Mouse (Mus musculus) ES-E14 (cell line): ENCODE results near the gene Gm10974. TPM values are rescaled to one million over a fixed set of nuclear protein-coding genes. Genes with fewer than 3 reads are reported as not detected.

Experiments
- DNase-seq: peaks from one replicate; pipeline ENCODE4 v3.0.0-alpha.2; 2013; ENCODE audit warnings: low read depth, low spot score
- H3K27ac ChIP-seq: 2 replicates; pipeline ENCODE4 v1.5.1; 2012; ENCODE audit warnings: low read depth, mild to moderate bottlenecking, low read length, moderate library complexity, mixed read lengths; ENCODE audit not compliant: poor library complexity, insufficient read depth, severe bottlenecking
- H3K36me3 ChIP-seq: 2 replicates; pipeline ENCODE4 v1.6.1; 2012; ENCODE audit warnings: mild to moderate bottlenecking, low read length, moderate library complexity, mixed read lengths; ENCODE audit not compliant: control insufficient read depth, poor library complexity, insufficient read depth, severe bottlenecking
- H3K4me1 ChIP-seq, 2 experiments: fragments of 150-350 bp in 1 of 2; sonication (generic) in 1 of 2; 2 replicates each; pipeline ENCODE4 v1.6.1; 2012; ENCODE audit warnings: low read length in 2 of 2, mild to moderate bottlenecking in 1 of 2, mixed read lengths in 1 of 2; ENCODE audit not compliant: control insufficient read depth in 2 of 2, insufficient read depth in 2 of 2, poor library complexity in 1 of 2
- H3K4me3 ChIP-seq, 2 experiments: fragments of 150-350 bp in 1 of 2; sonication (generic) in 1 of 2; 2 replicates each; pipeline ENCODE4 v1.5.1; 2012; ENCODE audit warnings: low read length in 2 of 2, low read depth in 1 of 2, mild to moderate bottlenecking in 1 of 2, mixed read lengths in 1 of 2; ENCODE audit not compliant: insufficient read depth in 1 of 2, poor library complexity in 1 of 2, severe bottlenecking in 1 of 2
- H3K9ac ChIP-seq: 2 replicates; pipeline ENCODE4 v1.6.1; 2012; ENCODE audit warnings: low read depth, mild to moderate bottlenecking, low read length, mixed read lengths; ENCODE audit not compliant: poor library complexity, insufficient read depth, severe bottlenecking
- H3K9me3 ChIP-seq: fragments of 150-350 bp; sonication (generic); 2 replicates; pipeline ENCODE4 v1.6.1; 2012; ENCODE audit warnings: low read depth, mild to moderate bottlenecking, low read length; ENCODE audit not compliant: control insufficient read depth, insufficient read depth
- CHD2 ChIP-seq: IDR thresholded peaks from 2 replicates; pipeline ENCODE4 v1.6.1; 2014; ENCODE audit warnings: mild to moderate bottlenecking, low read depth, low read length, inconsistent platforms
- HCFC1 ChIP-seq: IDR thresholded peaks from 2 replicates; pipeline ENCODE4 v1.6.1; 2012; ENCODE audit warnings: low read length, inconsistent platforms, borderline replicate concordance; ENCODE audit not compliant: insufficient read depth
- MAFK ChIP-seq: IDR thresholded peaks from 2 replicates; pipeline ENCODE4 v1.6.1; 2014; ENCODE audit warnings: mild to moderate bottlenecking, low read depth, low read length, inconsistent platforms; ENCODE audit not compliant: insufficient read depth
- ZC3H11A ChIP-seq: IDR thresholded peaks from 2 replicates; pipeline ENCODE4 v1.6.1; 2012; ENCODE audit warnings: low read depth, mild to moderate bottlenecking, inconsistent platforms, low read length, borderline replicate concordance
- ZNF384 ChIP-seq: IDR thresholded peaks from 2 replicates; pipeline ENCODE4 v1.6.1; 2012; ENCODE audit warnings: low read depth, low read length, inconsistent platforms
- in situ Hi-C, 2 experiments: fragments of 600-800 bp; cut with MboI; formaldehyde crosslinking; loops; one replicate each; pipeline ENCODE4 v1.15.1; 2025; ENCODE audit warnings: low sequenced_read_pairs in 2 of 2, inconsistent platforms in 1 of 2; ENCODE audit not compliant: unreplicated experiment in 2 of 2
- total RNA-seq: library from RNA; depleted of rRNA; stranded (reverse); fragments of 300-350 nt; gene quantifications from 2 replicates; pipeline ENCODE4 v1.2.3, GENCODE M21; 2012

The Gm10974 gene
- total RNA-seq, 1 experiment = not detected

DNA sequence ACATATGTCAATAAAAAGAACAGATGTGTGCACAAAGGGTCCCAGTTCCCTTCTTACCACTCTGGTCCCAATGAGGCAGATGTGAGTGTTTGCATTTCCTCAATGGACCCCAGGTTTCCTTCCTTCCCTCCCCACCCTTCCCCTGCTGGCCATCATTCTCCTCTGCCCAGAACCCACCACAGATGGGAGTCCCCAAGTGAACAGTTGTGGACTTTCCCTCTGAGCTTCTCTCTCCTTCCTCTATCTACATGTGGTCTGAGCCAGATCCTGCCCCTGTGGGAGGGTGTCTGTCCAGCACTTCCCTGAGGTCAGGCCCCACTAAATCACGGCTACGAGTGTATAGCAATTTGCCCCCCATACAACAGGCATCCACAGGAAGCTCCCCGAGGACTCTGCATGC, 10.8 kb upstream of the Gm10974 start:
- Histone ChIP-seq H3K4me3 (no peak overlapping the region), H3K9me3 (no peaks in the 10 kb centered on the region), H3K27ac (no peak overlapping the region), H3K36me3 (no peaks in the 10 kb centered on the region), H3K4me1 (no peaks in the 10 kb centered on the region), H3K9ac (no peak overlapping the region)
- in situ Hi-C loops = no loop called here
- DNase-seq = no peak
- TF ChIP-seq MAFK (no peak), ZNF384 (no peak), ZC3H11A (no peak), CHD2 (no peak)

- no peaks in the 10 kb centered on the region for H3K9me3 ChIP-seq
- TF ChIP-seq ZNF384 (no peak), ZC3H11A (no peak), HCFC1 (no peak), CHD2 (no peak), MAFK (no peak)
Measured at GRCm38 (mm10) chr7:66355791-66356522, 9.7 kb upstream of the Gm10974 start.

GRCm38 (mm10) chr7:66358461-66358860, 7.2 kb upstream of the Gm10974 start:
- no peak for TF ChIP-seq HCFC1
- no peak for TF ChIP-seq ZNF384
- no peak for TF ChIP-seq CHD2
- no peak for TF ChIP-seq ZC3H11A
- H3K9me3 ChIP-seq = no peaks in the 10 kb centered on the region
- H3K36me3 ChIP-seq = no peaks in the 10 kb centered on the region
- no peak overlapping the region for H3K9ac ChIP-seq
- in situ Hi-C loops = no loop called here
- no peak overlapping the region for H3K27ac ChIP-seq
- DNase-seq = no peak
- H3K4me3 ChIP-seq = no peak overlapping the region
- no peaks in the 10 kb centered on the region for H3K4me1 ChIP-seq

More at GRCm38 (mm10) chr7:66355791-66356522, 9.7 kb upstream of the Gm10974 start:
- Histone ChIP-seq H3K4me3 (no peak overlapping the region), H3K9ac (no peak overlapping the region), H3K36me3 (no peaks in the 10 kb centered on the region), H3K27ac (no peak overlapping the region), H3K4me1 (no peaks in the 10 kb centered on the region)
- in situ Hi-C loops = no loop called here
- DNase-seq = no peak

DNA sequence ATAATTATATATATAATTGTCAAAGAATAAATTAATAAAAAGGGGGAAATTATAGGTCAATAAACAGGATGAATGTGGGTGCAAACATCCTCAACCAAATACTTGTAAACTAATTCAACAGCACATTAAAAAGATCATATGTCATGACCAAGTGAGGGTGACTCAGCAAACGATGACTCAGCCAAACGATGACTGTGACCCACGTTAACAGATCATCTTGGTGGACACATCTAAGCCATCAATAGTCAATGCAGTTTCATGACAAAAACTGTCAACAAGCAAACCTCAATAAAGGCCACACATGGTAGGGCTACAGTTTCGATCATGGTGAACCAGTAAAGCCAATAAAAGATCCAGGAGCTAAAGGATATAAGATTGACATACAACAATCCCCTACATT, 6.7 kb upstream of the Gm10974 start:
- no peak overlapping the region for H3K27ac ChIP-seq
- TF ChIP-seq ZC3H11A (no peak), HCFC1 (no peak), MAFK (peak; percentile 35; the same call in 1 of the 2 replicates)
- H3K9me3 ChIP-seq = no peaks in the 10 kb centered on the region
- H3K9ac ChIP-seq = no peak overlapping the region
- DNase-seq = no peak
- H3K4me3 ChIP-seq = no peak overlapping the region
- H3K36me3 ChIP-seq = no peaks in the 10 kb centered on the region
- no peaks in the 10 kb centered on the region for H3K4me1 ChIP-seq
- in situ Hi-C loops = no loop called here

GRCm38 (mm10) chr7:66364491-66364890, 1.2 kb upstream of the Gm10974 start:
- in situ Hi-C loops = no loop called here
- no peaks in the 10 kb centered on the region for H3K36me3 ChIP-seq
- TF ChIP-seq HCFC1 (no peak), MAFK (no peak), ZNF384 (no peak), ZC3H11A (no peak), CHD2 (no peak)
- H3K9ac ChIP-seq = no peak overlapping the region
- no peak overlapping the region for H3K27ac ChIP-seq
- no peaks in the 10 kb centered on the region for H3K9me3 ChIP-seq
- no peak overlapping the region for H3K4me3 ChIP-seq
- no peak for DNase-seq
- peaks cover 0 to 2% of the 10 kb centered on the region in 2 experiments; a peak in 1 of 4 replicates for H3K4me1 ChIP-seq
